ENCODE assay signal across 7 mouse cellular contexts in the genomic region with DNA sequence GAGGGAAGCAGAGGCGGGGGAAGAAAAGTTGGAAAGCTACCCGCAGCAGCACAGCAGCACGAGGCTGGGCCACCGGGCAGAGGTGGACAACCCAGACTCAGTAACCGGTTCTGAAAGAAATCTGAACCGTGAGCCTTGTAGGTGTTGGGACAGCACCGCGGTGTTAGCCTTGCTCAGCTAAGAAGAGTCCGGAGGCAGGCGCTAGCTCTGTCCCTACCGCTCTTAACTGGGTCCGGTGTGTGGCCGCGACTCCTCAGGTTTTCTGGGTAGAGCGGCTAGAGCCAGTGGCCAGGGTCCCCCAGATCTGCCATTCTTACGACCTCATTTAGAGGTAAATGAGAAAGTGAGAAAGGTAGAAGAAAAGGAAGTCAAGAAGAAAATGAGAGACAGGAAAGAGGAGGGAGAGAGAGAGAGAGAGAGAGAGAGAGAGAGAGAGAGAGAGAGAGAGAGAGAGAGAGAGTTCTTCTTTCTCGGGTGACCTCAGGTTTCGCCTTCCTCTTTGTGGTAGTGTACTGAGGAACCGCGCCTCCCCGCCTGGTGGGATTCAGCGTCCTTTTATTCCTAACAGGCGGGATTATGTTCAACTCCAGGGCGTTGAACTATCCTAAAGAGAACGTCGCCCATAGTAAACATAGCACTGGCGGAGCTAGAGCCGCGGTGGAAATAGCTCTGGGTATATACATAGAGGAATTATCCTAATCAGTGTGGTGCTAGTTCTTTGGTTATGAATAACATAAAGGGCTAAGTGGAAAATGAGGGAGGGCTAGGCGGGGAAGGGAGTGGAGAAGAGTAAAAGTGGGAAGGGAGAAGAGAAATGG. TPM values are rescaled to one million over a fixed set of nuclear protein-coding genes. Genes with fewer than 3 reads are reported as not detected.
DNase-seq lines count a peak whose midpoint lies in the region; ATAC-seq and TF ChIP-seq lines count a peak whose summit lies in the region.

No protein-coding gene starts in this region.

- TF ChIP-seq CTCF in lung, embryonic 14.5 days (IDR thresholded peaks at IDR 0.05; ENCODE audit: low read depth): no peak

- H3K27ac ChIP-seq in lung, embryonic 14.5 days (ENCODE audit: low read depth): no peak overlapping the region
- no peak overlapping the region for H3K27ac ChIP-seq in forebrain, embryonic 13.5 days
- H3K27ac ChIP-seq in liver, embryonic 12.5 days: no peak overlapping the region
- no peak overlapping the region for H3K27ac ChIP-seq in stomach, embryonic 16.5 days (ENCODE audit: low read length)

- no peak overlapping the region for H3K9ac ChIP-seq in lung, embryonic 14.5 days
- H3K9ac ChIP-seq in forebrain, embryonic 13.5 days: no peak overlapping the region
- no peak overlapping the region for H3K9ac ChIP-seq in liver, embryonic 12.5 days
- H3K9ac ChIP-seq in stomach, embryonic 16.5 days (ENCODE audit: low read length): no peak overlapping the region

- DNase-seq in lung, embryonic 14.5 days: peak; percentile 39
- DNase-seq in lung, postnatal 25 days (ENCODE audit: low spot score): no peak
- no peak for DNase-seq in cerebellum, adult 18-20 months
- DNase-seq in thymus, postnatal 25 days: no peak

- no peaks in the 10 kb centered on the region for H3K36me3 ChIP-seq in lung, embryonic 14.5 days (ENCODE audit: insufficient read depth)
- H3K36me3 ChIP-seq in forebrain, embryonic 13.5 days (ENCODE audit: poor library complexity, severe bottlenecking): no peaks in the 10 kb centered on the region
- no peaks in the 10 kb centered on the region for H3K36me3 ChIP-seq in liver, embryonic 12.5 days
- H3K36me3 ChIP-seq in stomach, embryonic 16.5 days (ENCODE audit: control insufficient read depth, insufficient read depth, low read length): no peaks in the 10 kb centered on the region

- no peaks in the 10 kb centered on the region for H3K4me1 ChIP-seq in lung, embryonic 14.5 days (ENCODE audit: insufficient read depth)
- no peaks in the 10 kb centered on the region for H3K4me1 ChIP-seq in forebrain, embryonic 13.5 days
- H3K4me1 ChIP-seq in liver, embryonic 12.5 days: no peaks in the 10 kb centered on the region
- no peaks in the 10 kb centered on the region for H3K4me1 ChIP-seq in stomach, embryonic 16.5 days (ENCODE audit: control insufficient read depth, insufficient read depth, low read length)

- H3K27me3 ChIP-seq in lung, embryonic 14.5 days (ENCODE audit: insufficient read depth, low read length): peaks cover 86% of the 10 kb centered on the region
- peaks cover 89% of the 10 kb centered on the region for H3K27me3 ChIP-seq in forebrain, embryonic 13.5 days
- H3K27me3 ChIP-seq in liver, embryonic 12.5 days (replicated peaks): peaks cover 82% of the 10 kb centered on the region
- H3K27me3 ChIP-seq in stomach, embryonic 16.5 days (ENCODE audit: control insufficient read depth, insufficient read depth, low read length): peaks cover 67% of the 10 kb centered on the region

- under 1% methylated on average over 29 of the region's 30 CpGs for WGBS in lung, embryonic 14.5 days
- under 1% methylated on average over 30 of the region's 30 CpGs for WGBS in forebrain, embryonic 13.5 days
- 1% methylated on average over 30 of the region's 30 CpGs for WGBS in liver, embryonic 12.5 days (ENCODE audit: insufficient replicate concordance)
- under 1% methylated on average over 30 of the region's 30 CpGs for WGBS in stomach, embryonic 16.5 days

- peak overlapping the region; percentile 49 for H3K4me2 ChIP-seq in lung, embryonic 14.5 days
- H3K4me2 ChIP-seq in forebrain, embryonic 13.5 days: peak overlapping the region; percentile 33
- H3K4me2 ChIP-seq in liver, embryonic 12.5 days: 0 out of 2 replicates have a peak overlapping the region, but pooled peaks have one; percentile 24
- peak overlapping the region; percentile 43 for H3K4me2 ChIP-seq in stomach, embryonic 16.5 days (ENCODE audit: low read depth, low read length)

- peak; percentile 54; the same call in 1 of the 2 replicates for ATAC-seq in lung, embryonic 14.5 days (ENCODE audit: insufficient read depth)
- ATAC-seq in forebrain, embryonic 13.5 days: no peak
- ATAC-seq in liver, embryonic 12.5 days: no peak
- no peak for ATAC-seq in stomach, embryonic 16.5 days (ENCODE audit: insufficient read depth, low FRiP score)

- no peaks in the 10 kb centered on the region for H3K9me3 ChIP-seq in lung, embryonic 14.5 days (ENCODE audit: low read depth, low read length)
- no peaks in the 10 kb centered on the region for H3K9me3 ChIP-seq in forebrain, embryonic 13.5 days (replicated peaks)
- H3K9me3 ChIP-seq in liver, embryonic 12.5 days (replicated peaks): no peaks in the 10 kb centered on the region
- H3K9me3 ChIP-seq in stomach, embryonic 16.5 days (replicated peaks; ENCODE audit: control insufficient read depth, low read length): no peaks in the 10 kb centered on the region

- peak overlapping the region; percentile 24 for H3K4me3 ChIP-seq in lung, embryonic 14.5 days (ENCODE audit: low read depth, low read length)
- H3K4me3 ChIP-seq in forebrain, embryonic 13.5 days: peak overlapping the region; percentile 12
- H3K4me3 ChIP-seq in liver, embryonic 12.5 days: no peak overlapping the region
- peak overlapping the region; percentile 31 for H3K4me3 ChIP-seq in stomach, embryonic 16.5 days (replicated peaks; ENCODE audit: low read length)

RNA-seq across cellular contexts. Expression of a gene that starts 1.7 kb away (rescaled TPM):
- polyA plus RNA-seq in lung, embryonic 14.5 days (2014; fragmentation: Nextera tagmentation; extraction: Ambion mirVana): 0.05 and 0.21 TPM in 2 replicates
- polyA plus RNA-seq in forebrain, embryonic 13.5 days (2015; fragmentation: Nextera tagmentation; extraction: Ambion mirVana): 3.2 and 4.3 TPM in 2 replicates
- polyA plus RNA-seq in liver, embryonic 12.5 days (2016; fragmentation: Nextera tagmentation; extraction: Ambion mirVana): 0.18 TPM in 1 of 2 replicates, not detected in the other
- 0.08 and 0.11 TPM in 2 replicates for polyA plus RNA-seq in stomach, embryonic 16.5 days (2015; fragmentation: Nextera tagmentation; extraction: Ambion mirVana)
